Mouse (Mus musculus): ENCODE results near the gene Opa3.

The Opa3 gene

DNA sequence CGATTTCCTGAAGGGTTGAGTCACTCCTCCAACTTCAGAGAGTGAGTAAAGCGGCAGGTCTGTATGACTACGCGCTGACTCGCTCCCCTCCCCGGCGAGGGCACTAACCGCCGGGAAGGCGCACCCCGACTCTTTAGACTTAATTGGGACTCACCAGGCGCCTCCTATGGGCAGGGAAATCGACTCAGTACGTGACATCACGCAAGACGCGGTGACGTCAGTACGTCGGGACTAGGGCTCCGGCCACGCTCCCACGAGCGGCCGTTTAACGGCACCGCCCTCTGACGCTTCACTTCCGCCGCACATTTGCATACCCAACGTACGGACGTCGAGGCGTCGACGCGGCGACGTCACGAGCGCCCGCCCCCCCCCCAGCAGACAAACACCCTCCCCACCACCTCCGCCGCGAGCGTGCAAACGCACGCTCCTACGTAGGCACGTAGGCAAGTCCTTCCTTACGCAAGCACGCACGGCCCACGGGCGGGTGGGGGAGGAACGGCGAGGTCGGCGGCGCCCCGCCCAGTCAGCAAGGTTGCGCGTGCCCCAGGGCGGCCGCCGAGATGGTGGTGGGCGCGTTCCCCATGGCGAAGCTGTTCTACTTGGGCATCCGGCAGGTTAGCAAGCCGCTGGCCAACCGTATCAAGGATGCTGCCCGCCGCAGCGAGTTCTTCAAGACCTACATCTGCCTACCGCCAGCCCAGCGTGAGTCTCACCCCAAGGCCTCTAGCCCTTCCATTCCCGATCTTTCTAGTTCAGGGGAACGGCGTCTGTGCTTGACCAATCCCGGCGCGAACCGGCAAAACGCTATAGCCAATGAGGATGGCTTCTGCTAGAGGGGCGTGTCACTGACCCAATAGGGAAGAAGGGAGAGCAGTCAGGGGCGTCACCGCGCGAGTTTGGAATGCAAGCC, at the start of gene Opa3:
Gene Opa3, plus strand, starts transcription at position 452 of the 910 bp plus-strand sequence.
- DNase-seq (ENCODE audit: low read depth, low spot score), result peak; percentile 100

DNA sequence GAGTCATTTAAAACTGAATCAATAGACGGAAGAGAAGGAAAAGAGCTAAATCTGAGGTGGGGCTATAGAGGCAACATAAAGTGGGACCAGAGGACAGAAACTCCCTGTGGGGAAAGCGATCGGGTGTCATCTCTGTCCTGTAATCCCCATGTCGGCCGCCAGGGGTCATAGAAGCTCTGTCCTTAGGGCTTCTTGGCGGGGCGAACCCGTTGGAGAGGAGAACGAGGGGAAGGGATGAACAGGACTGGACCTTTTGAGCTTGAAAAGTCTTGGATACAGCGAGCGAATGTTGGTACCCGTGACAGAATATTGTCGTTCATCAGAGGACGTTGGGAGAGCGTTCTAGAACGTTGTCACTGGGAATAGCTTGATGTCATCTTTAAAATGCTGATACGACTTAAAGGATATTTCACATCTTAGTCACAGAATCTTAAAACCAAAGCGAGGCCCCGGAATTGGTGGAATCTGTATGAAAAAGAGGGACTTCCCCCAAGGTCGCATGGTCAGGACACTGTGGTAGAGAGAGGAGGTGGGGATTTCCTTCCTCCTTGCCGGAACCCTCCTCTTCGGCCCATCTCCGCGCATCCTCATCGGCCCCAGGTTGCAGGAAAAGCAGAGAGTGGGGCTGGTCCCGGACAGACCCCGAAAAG, 49.6 kb upstream of the Opa3 start:
- DNase-seq (ENCODE audit: low read depth, low spot score), result peak; percentile 87

DNA sequence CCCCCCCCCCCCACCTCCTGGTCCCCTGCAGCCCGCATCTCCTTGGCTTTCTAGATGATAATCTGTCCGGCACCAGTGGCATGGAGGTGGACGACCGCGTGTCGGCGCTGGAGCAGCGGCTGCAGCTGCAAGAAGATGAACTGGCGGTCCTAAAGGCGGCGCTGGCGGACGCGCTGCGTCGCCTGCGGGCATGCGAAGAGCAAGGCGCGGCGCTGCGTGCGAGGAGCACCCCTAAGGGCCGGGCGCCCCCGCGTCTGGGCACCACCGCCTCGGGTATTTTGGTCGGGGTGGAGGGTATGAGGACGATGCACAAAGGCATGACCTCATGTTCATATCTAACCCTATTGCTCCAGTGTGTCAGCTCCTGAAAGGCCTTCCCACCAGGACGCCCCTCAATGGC, 49.0 kb upstream of the Opa3 start:
- DNase-seq (ENCODE audit: low read depth, low spot score), result peak; percentile 87

DNA sequence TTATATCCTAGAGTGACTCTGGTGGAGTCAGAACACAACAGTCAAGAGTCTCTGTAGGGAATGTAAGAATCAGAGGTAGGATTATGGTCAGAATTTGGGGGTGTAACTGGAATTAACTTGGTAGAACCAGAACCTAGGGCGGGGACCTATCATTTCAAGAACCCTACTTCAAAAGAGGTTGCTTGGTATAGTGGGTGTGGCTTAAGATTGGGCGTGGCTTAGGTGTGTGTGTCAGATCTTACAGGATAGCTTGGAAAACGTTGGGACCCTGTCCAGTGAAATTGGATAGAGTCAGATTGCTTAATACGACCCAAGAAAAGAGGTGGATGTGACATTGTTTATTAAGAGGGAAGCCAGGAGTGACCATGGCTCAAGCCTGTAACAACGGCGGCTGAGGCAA, 48.2 kb upstream of the Opa3 start:
- no peak for DNase-seq (ENCODE audit: low read depth, low spot score)

DNA sequence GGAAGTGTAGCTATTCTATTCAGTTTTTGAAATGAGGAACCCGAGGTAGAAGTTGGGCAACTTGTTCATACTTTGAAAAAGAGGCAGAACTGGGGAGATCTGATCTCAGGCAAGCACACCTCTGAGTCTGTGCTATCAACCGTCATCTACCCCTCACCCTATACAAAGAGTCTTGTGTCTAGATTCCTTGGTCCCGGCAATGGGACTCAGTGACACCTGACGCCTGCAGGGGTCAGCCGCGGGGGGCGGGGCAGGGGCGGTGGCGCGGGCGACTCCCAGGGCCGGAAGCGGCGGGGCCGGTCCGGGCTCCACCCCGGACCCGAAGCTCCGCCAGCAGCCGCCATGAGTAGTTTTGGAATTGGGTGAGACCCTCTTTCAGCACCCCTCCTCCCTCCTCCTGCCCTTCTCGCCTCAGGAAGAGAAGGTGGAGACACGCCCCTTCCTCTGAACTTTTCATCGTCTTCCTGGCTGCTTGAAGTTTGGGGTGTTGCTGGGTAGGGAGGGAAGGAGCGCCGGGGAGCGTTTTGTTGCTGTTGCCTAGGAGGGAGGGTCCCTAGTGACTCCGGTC, 47.2 kb upstream of the Opa3 start:
- no peak for DNase-seq (ENCODE audit: low read depth, low spot score)

DNA sequence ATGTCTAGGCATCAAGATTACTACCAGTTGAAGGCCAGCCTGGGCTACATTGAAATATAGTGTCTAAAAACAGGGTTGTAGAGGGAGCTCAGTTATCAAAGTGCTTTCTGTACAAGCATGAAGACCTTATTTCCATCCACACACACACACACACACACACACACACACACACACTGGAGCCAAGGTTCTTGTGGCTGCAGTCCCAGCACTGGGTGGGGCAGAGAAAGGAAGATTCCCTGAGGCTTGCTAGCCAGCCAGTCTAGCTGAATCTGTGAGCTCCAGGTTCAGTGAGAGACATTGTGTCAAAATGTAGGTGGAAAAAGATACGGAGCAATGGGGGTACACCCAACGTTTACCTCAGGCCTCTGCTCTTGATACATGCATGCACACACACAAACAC, 43.9 kb upstream of the Opa3 start:
- no peak for DNase-seq (ENCODE audit: low read depth, low spot score)

DNA sequence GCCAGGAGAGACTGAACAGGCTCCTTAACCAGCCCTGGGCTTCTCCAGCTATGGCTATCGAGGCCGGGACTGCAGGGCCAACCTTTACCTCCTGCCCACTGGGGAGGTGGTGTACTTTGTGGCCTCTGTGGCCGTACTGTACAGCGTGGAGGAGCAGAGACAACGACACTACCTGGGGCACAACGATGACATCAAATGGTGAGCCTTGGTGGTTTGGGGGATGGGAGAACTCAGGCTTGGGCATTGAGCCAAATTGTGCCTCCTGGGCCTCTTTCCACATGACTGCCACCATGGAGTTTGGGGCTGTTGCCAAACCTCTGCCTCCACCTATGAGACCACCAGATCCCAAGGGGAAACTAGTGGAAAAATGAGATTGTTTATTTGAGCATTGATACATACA, 43.4 kb upstream of the Opa3 start:
- no peak for DNase-seq (ENCODE audit: low read depth, low spot score)

DNA sequence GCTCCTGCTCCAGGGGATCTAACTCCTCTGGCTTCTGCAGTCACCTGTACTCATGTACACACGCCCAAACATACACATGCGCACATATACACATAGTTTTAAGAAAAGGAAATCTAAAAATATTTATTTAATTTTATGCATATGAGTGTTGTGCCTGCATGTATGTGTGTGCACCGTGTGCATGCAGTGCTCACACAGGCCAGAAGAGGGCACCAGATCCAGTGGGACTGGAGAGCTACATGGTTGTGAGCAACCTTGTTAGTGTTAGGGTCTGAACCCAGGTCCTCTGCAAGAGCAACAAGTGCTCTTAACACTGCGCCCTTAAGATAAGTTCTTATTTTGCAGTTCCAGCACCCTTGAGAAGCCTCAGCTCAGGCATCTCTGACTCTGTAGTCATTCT, 33.5 kb upstream of the Opa3 start:
- no peak for DNase-seq (ENCODE audit: low read depth, low spot score)

DNA sequence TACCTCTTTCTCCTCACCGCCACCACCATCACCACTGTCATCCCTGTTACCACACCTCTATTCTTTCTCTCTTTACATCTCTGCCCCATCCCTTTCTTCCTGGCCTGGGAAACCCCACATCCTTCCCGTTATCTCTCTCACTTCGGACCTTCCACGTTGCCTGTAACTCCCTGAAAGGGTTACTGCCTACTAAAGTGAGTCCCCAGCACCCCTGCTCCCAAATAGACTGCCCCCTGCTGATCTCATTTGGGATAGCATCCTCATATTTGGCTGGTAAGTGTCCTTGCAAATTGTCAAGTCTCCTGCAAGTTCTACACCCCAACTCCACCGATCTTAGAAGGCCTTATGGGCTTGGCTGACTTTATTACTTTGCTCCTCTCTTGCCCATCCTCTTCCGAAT, 31.5 kb upstream of the Opa3 start:
- DNase-seq (ENCODE audit: low read depth, low spot score), result peak; percentile 82

DNA sequence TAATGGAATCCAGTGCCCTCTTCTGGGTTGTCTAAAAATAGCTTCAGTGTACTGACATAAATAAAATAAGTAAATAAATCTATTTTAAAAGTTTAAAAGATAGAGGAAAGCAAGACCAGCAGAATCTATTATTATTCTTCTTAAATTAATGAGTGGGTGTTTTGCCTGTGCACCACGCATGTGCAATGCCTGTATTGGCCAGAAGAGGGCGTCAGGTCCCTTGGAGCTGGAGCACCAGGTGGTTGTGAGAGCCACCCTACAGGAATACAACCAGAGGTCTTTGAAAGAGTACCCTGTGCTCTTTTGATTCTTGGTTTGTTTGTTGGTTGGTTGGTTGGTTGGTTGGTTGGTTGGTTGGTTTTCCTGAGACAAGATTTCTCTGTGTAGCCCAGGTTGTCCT, 30.1 kb upstream of the Opa3 start:
- peak; percentile 51 for DNase-seq (ENCODE audit: low read depth, low spot score)

DNA sequence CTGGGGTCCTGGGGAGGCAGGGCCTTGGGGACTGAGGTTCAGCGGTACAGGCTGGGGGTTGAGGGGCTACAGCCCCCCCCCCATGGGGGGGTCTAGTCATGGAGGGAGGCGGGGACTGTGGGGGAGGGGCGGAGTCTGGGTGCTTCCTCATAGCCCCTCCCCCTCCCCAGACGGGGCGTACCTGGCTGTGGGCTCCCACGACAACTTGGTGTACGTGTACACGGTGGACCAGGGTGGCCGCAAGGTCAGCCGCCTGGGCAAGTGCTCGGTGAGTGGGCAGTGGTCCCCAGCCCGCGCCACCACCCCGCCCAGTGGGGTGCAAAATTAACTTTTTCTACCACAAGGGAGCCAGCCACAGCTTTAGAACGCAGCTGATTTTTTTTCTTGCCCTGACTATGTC, 26.5 kb upstream of the Opa3 start:
- no peak for DNase-seq (ENCODE audit: low read depth, low spot score)

DNA sequence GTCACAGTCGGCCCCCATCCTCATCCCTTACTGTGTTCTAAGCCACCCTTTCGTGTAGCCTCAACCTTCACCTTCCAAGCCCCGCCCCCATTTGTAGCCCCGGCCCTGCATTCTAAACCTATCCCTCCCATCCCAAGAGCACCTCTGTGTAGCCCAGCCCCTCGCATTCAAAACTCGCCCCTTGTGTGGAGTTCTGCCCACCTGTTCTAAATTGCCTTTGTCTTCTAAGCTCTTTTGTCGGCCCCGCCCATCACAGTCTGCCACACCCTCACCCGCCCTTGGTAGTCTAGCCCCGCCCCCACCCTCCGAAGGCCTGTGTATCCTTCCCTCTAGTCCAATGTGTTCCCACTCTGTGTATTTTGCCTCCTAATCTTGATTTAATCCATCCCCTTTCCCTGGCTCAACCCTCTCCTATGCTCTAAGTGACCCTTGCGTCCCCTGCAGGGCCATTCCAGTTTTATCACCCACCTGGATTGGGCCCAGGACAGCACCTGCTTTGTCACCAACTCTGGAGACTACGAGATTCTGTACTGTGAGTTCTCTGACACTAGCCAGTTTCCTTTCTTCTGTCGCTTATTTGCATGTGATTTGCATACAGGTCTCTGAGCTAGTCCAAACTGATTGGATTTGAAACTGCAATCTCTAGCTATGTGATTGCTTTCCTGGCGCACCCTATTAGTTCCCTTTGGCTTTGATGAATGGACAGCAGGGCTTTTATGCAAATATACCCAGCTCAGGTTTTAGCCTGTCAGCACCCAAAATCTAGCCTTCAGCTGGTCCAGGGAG, 25.9 kb upstream of the Opa3 start:
- no peak for DNase-seq (ENCODE audit: low read depth, low spot score)

DNA sequence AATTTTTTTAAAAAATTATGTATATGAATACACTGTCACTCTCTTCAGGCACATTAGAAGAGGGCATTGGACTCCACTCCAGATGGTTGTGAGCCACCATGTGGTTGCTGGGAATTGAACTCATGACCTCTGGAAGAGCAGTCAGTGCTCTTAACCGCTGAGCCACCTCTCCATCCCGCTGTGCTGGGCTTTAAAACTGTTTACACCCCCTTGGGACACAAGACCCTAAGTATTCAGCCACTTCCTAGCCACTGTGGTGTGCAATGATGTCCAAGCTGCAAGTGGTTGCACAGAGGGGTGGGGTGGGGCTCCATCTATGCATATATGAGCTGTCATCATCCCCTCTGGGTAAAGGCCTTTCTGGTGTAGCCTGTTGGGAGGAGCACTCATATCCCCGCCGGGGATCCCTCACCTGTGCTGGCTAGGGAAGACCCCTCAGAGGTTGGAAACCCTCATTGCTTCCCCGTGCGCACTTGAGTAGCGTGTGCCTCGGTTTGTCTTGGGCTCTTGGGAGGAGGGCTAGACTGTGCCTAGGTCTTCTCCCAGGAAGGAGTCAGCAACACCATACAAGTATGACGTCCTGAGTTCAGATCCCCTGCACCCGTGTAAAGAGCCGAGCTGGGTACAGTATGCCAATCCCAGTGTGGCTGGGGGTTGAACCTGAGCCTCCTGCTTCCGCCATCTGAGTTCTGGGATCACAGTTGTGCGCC, 19.8 kb upstream of the Opa3 start:
- no peak for DNase-seq (ENCODE audit: low read depth, low spot score)

DNA sequence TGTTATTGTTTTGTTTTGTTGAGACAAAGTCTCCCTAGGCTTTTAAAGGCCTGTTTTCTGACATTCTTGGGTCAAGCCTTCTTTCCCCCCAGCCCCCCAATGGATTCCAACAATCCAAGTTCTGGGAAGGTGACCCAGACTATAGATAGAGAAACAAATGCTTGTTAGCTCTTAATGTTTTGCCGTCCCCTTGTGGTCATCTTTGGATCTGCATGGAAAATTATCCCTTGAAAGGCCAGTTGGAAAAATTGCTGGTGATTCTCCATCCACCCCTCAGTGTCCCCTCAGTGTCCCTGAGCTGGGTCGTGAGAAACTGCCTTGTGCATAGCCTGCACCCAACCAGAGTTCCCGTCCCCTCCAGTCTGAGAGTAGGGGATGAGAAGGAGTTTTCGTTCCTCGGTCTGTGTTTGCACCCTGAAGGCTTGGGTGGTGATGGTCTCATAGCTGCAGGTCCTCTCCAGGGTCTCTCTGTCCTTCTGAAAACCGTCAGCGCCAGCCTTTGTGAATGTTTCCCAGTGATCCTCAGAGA, 19.1 kb upstream of the Opa3 start:
- DNase-seq (ENCODE audit: low read depth, low spot score), result peak; percentile 73

DNA sequence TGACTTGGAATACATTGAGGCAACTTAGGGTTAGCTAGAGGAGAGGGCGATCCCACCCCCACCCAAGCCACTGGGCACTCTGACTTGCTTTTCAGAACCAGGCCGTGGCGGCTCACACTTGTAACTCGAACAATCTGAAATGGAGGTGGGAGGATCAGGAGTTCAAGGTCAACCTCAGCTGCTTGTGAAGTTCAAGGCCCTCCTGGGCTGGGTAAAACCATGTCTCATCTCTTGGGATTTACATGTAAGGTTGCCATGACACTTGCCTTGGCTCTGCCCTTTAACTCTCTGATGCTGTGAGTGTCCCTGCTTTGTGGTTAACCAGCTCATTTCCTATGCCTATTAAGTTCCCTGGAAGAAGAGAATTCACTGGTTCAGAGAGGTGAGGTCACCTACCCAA, 18.6 kb upstream of the Opa3 start:
- no peak for DNase-seq (ENCODE audit: low read depth, low spot score)

DNA sequence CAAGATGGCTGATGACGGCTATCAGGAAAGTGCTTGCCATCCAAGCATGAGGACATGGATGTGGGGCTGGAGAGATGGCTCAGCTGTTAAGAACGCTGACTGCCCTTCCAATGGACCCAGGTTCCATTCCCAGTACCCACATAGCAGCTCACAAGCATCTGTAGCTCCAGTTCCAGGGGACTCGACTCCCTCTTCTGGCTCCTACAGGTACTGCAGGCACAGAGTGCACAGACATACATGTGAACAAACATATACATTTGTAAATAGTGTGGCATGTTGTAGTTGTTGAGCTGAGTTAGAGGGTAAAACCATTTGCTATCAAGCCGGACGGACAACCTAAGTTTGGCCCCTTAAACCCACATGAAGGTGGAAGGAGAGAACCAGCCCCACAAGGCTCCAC, 18.1 kb upstream of the Opa3 start:
- no peak for DNase-seq (ENCODE audit: low read depth, low spot score)

DNA sequence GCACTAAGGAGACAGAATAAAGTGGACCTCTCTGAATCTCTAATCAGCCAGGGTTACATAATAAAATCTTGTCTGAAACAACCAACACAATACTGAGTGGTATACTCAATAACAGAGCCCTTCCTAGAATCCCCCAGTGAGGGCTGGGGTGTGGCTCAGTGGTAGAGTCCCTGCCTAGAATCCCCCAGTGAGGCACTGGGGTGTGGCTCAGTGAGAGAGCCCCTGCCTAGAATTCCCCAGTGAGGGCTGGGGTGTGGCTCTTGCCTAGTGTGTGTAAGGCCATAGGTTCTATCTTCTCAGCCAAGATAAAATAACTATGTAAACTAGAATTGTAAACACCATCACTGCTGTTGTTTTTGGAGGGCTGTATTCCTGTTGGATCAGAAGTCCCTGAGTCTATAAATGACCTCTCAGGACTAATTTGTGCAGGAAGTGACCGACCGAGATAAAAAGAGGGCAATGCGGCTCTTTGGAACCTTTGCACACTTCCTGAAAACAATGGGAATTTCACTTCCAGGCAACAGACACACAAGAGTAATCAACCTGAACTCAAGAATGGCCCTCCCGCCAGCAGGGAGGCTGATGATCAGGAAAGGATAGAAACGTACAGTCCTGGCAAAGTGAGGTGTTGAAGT, 17.0 kb upstream of the Opa3 start:
- no peak for DNase-seq (ENCODE audit: low read depth, low spot score)

DNA sequence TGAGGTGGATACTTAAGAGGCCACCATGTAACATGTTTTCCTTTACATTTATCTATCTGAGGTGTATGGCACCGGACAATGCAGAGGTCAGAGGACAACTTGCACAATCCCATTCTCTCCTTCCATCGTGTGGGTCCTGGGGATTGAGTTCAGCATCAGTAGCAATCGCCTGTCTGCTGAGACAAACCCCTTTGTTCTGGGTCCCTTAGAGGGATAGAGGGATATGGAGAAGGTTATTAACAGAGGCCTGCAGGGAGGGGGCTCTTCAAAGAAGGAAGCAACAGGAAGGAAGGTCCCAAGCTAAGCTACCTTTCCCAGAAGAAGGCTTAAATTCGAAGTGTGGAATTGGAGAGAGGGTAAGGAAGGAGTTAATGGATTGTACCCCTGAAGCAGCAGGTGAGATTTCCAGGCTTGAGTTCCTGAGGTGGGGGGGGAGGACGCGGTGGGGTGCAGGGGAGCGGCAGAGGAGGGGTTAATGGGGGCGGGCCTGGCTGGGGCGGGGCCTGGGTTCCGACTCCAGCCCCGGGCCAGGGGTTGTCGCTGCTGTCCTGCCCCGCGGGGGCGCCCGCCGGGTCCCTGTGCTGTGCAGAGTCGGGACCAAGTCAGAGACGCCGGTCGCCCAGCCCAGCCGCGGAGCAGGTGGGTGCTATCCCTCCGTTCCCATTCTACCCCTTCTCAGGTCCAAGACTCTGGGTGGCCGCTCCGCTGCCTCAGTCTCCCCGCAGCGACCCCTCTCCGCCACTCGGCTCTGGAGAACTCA, 16.0 kb upstream of the Opa3 start, which contains the start of gene Gpr4:
Gene Gpr4, plus strand, starts transcription at position 543 of the 760 bp plus-strand sequence.
- no peak for DNase-seq (ENCODE audit: low read depth, low spot score)

DNA sequence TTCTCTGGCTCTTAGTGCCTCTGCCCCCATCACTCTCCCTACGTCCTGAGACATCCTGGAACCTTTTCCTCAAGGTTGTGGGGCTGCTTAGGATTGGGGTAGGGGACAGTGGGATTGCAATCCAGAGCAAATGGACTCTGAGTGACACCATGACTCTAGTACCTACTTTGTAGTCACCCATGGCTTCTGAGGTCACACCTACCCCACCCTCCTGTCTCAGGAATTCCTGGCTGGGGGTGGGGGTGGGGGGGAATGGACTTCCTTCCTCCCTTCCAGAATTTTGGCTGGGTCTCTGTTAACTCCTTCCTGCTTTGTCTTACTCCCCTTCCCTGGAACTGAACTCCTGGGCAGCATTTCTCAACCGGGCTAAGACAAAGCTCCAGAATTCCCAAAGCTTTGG, 14.7 kb upstream of the Opa3 start:
- DNase-seq (ENCODE audit: low read depth, low spot score), result no peak

DNA sequence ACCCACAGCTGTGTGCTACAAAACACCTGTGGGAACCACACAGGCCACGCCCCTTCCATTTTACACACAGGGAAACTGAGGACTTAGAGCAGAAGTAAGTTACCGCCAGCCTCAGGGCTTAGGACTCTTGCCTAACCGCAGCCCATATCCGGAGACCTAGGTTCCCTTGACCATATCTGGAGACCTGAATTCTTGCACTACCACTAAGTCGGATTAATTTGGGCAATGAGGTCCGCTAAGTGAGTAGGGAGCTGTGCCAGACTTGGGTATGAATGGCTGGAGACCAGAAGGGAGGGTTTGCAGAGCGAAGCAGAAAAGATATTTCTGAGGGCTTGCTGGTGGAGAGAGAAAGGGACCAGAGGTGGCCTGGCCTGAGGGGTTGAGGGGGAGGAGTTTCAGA, 13.8 kb upstream of the Opa3 start:
- no peak for DNase-seq (ENCODE audit: low read depth, low spot score)
